Mouse (Mus musculus): ENCODE data around the gene Pnpla2.
"Not testable (repeated sequence)": the region's sequence is repeated elsewhere in the genome, so short reads cannot be mapped to it uniquely, and the experiment has no call there.

Pnpla2 gene

GRCm38 (mm10) chr7:141454967-141455551 lies at the start of gene Pnpla2:
Gene Pnpla2 (plus strand): TSS chr7:141455198.
- peak; percentile 94 for DNase-seq (ENCODE audit: low spot score)

GRCm38 (mm10) chr7:141405466-141405865 lies 49.5 kb upstream of the Pnpla2 start:
- DNase-seq (ENCODE audit: low spot score) = no peak

GRCm38 (mm10) chr7:141407670-141408069 lies 47.3 kb upstream of the Pnpla2 start:
- not testable (repeated sequence) for DNase-seq (ENCODE audit: low spot score)

- DNase-seq (ENCODE audit: low spot score) = peak; percentile 70
Measured at GRCm38 (mm10) chr7:141408833-141409232, 46.2 kb upstream of the Pnpla2 start.

- DNase-seq (ENCODE audit: low spot score) = no peak
Measured at GRCm38 (mm10) chr7:141410631-141411030, 44.4 kb upstream of the Pnpla2 start.

GRCm38 (mm10) chr7:141411667-141412066 lies 43.3 kb upstream of the Pnpla2 start:
- DNase-seq (ENCODE audit: low spot score) = no peak

- DNase-seq (ENCODE audit: low spot score) = peak; percentile 53
Measured at GRCm38 (mm10) chr7:141413331-141413730, 41.7 kb upstream of the Pnpla2 start.

- DNase-seq (ENCODE audit: low spot score) = peak; percentile 100
Measured at GRCm38 (mm10) chr7:141413809-141414584, 41.0 kb upstream of the Pnpla2 start, which contains the start of gene Gatd1. Gene Gatd1 (minus strand): TSS chr7:141414136.

- no peak for DNase-seq (ENCODE audit: low spot score)
Measured at GRCm38 (mm10) chr7:141416144-141416841, 38.7 kb upstream of the Pnpla2 start.

- DNase-seq (ENCODE audit: low spot score) = no peak
Measured at GRCm38 (mm10) chr7:141417731-141418681, 37.0 kb upstream of the Pnpla2 start.

GRCm38 (mm10) chr7:141418970-141419369 lies 36.0 kb upstream of the Pnpla2 start:
- DNase-seq (ENCODE audit: low spot score) = no peak

GRCm38 (mm10) chr7:141420030-141420702 lies 34.8 kb upstream of the Pnpla2 start:
- peak; percentile 81 for DNase-seq (ENCODE audit: low spot score)

GRCm38 (mm10) chr7:141423811-141424210 lies 31.2 kb upstream of the Pnpla2 start:
- no peak for DNase-seq (ENCODE audit: low spot score)

GRCm38 (mm10) chr7:141426948-141427730 lies 27.9 kb upstream of the Pnpla2 start:
- DNase-seq (ENCODE audit: low spot score) = no peak

- no peak for DNase-seq (ENCODE audit: low spot score)
Measured at GRCm38 (mm10) chr7:141428701-141429100, 26.3 kb upstream of the Pnpla2 start.

GRCm38 (mm10) chr7:141429310-141429709 lies 25.7 kb upstream of the Pnpla2 start, which contains the start of gene Cend1:
Gene Cend1 (minus strand): TSS chr7:141429491.
- no peak for DNase-seq (ENCODE audit: low spot score)

- no peak for DNase-seq (ENCODE audit: low spot score)
Measured at GRCm38 (mm10) chr7:141429840-141430584, 25.0 kb upstream of the Pnpla2 start.

GRCm38 (mm10) chr7:141430585-141431240 lies 24.3 kb upstream of the Pnpla2 start:
- no peak for DNase-seq (ENCODE audit: low spot score)

All from yolk sac, embryonic 10.5 days (tissue).